Mouse (Mus musculus): ENCODE measurements at regions not wholly inside any gene's neighbourhood (a gene's known extent, or its start where the extent isn't known, plus 50 kb on each side); places are given as distances from the start of the nearest gene placed in this dataset.

GRCm38 (mm10) chr3:52854560-52854959 lies 162.5 kb downstream of the Cog6 start:
- ATAC-seq, result no peak
- 93% methylated on average over 7 of the region's 7 CpGs for WGBS
- Histone ChIP-seq H3K4me2 (ENCODE audit: low read length) (no peak overlapping the region), H3K27ac (ENCODE audit: low read depth, low read length) (no peak overlapping the region), H3K4me3 (ENCODE audit: low read depth, low read length) (no peak overlapping the region), H3K9me3 (replicated peaks; ENCODE audit: control insufficient read depth, low read length) (no peaks in the 10 kb centered on the region), H3K9ac (ENCODE audit: low read length) (no peak overlapping the region), H3K27me3 (replicated peaks; ENCODE audit: control insufficient read depth, insufficient read depth, low read length) (no peaks in the 10 kb centered on the region), H3K36me3 (ENCODE audit: control insufficient read depth, insufficient read depth, low read length) (no peaks in the 10 kb centered on the region), H3K4me1 (ENCODE audit: control insufficient read depth, insufficient read depth, low read length) (no peaks in the 10 kb centered on the region)
- DNase-seq (ENCODE audit: low spot score), result no peak

- Histone ChIP-seq H3K27ac (ENCODE audit: low read depth, low read length) (no peak overlapping the region), H3K4me3 (ENCODE audit: low read depth, low read length) (no peak overlapping the region), H3K27me3 (replicated peaks; ENCODE audit: control insufficient read depth, insufficient read depth, low read length) (no peaks in the 10 kb centered on the region), H3K4me1 (ENCODE audit: control insufficient read depth, insufficient read depth, low read length) (no peaks in the 10 kb centered on the region), H3K36me3 (ENCODE audit: control insufficient read depth, insufficient read depth, low read length) (no peaks in the 10 kb centered on the region), H3K9me3 (replicated peaks; ENCODE audit: control insufficient read depth, low read length) (no peaks in the 10 kb centered on the region), H3K4me2 (ENCODE audit: low read length) (no peak overlapping the region), H3K9ac (ENCODE audit: low read length) (no peak overlapping the region)
- WGBS, result 96% methylated on average over 3 of the region's 3 CpGs
- no peak for DNase-seq (ENCODE audit: low spot score)
- ATAC-seq, result no peak
These were observed 163.9 kb downstream of the Cog6 start for GRCm38 (mm10) chr3:52853126-52853525.

- Histone ChIP-seq H3K27ac (ENCODE audit: low read depth, low read length) (no peak overlapping the region), H3K27me3 (replicated peaks; ENCODE audit: control insufficient read depth, insufficient read depth, low read length) (no peaks in the 10 kb centered on the region), H3K4me2 (ENCODE audit: low read length) (no peak overlapping the region), H3K9me3 (replicated peaks; ENCODE audit: control insufficient read depth, low read length) (no peaks in the 10 kb centered on the region), H3K4me3 (ENCODE audit: low read depth, low read length) (no peak overlapping the region), H3K9ac (ENCODE audit: low read length) (no peak overlapping the region), H3K4me1 (ENCODE audit: control insufficient read depth, insufficient read depth, low read length) (no peaks in the 10 kb centered on the region), H3K36me3 (ENCODE audit: control insufficient read depth, insufficient read depth, low read length) (no peaks in the 10 kb centered on the region)
- no peak for ATAC-seq
- no peak for DNase-seq (ENCODE audit: low spot score)
These were observed 171.9 kb downstream of the Cog6 start for GRCm38 (mm10) chr3:52845166-52845565.

GRCm38 (mm10) chr3:52843998-52844397 lies 173.0 kb downstream of the Cog6 start:
- WGBS, result 31% methylated on average over 7 of the region's 7 CpGs
- Histone ChIP-seq H3K36me3 (ENCODE audit: control insufficient read depth, insufficient read depth, low read length) (no peaks in the 10 kb centered on the region), H3K4me1 (ENCODE audit: control insufficient read depth, insufficient read depth, low read length) (no peaks in the 10 kb centered on the region), H3K9me3 (replicated peaks; ENCODE audit: control insufficient read depth, low read length) (no peaks in the 10 kb centered on the region), H3K27ac (ENCODE audit: low read depth, low read length) (no peak overlapping the region), H3K9ac (ENCODE audit: low read length) (no peak overlapping the region), H3K4me3 (ENCODE audit: low read depth, low read length) (no peak overlapping the region), H3K4me2 (ENCODE audit: low read length) (no peak overlapping the region), H3K27me3 (replicated peaks; ENCODE audit: control insufficient read depth, insufficient read depth, low read length) (no peaks in the 10 kb centered on the region)
- DNase-seq (ENCODE audit: low spot score) (peak; percentile 76), ATAC-seq (0 out of 2 replicates have a peak, but pooled peaks have one; percentile 23)

GRCm38 (mm10) chr3:52842866-52843425 lies 174.1 kb downstream of the Cog6 start:
- 79% methylated on average over 10 of the region's 10 CpGs for WGBS
- DNase-seq (ENCODE audit: low spot score) (no peak), ATAC-seq (no peak)
- Histone ChIP-seq H3K4me3 (ENCODE audit: low read depth, low read length) (no peak overlapping the region), H3K4me2 (ENCODE audit: low read length) (no peak overlapping the region), H3K9me3 (replicated peaks; ENCODE audit: control insufficient read depth, low read length) (no peaks in the 10 kb centered on the region), H3K4me1 (ENCODE audit: control insufficient read depth, insufficient read depth, low read length) (peaks cover 3% of the 10 kb centered on the region; the same call in 1 of the 2 replicates), H3K36me3 (ENCODE audit: control insufficient read depth, insufficient read depth, low read length) (no peaks in the 10 kb centered on the region), H3K9ac (ENCODE audit: low read length) (no peak overlapping the region), H3K27me3 (replicated peaks; ENCODE audit: control insufficient read depth, insufficient read depth, low read length) (no peaks in the 10 kb centered on the region), H3K27ac (ENCODE audit: low read depth, low read length) (no peak overlapping the region)

GRCm38 (mm10) chr3:52840160-52840953 lies 176.7 kb downstream of the Cog6 start:
- 70% methylated on average over 12 of the region's 12 CpGs for WGBS

GRCm38 (mm10) chr3:52838020-52838419 lies 179.0 kb downstream of the Cog6 start:
- Histone ChIP-seq H3K27ac (ENCODE audit: low read depth, low read length) (no peak overlapping the region), H3K36me3 (ENCODE audit: control insufficient read depth, insufficient read depth, low read length) (no peaks in the 10 kb centered on the region), H3K4me3 (ENCODE audit: low read depth, low read length) (no peak overlapping the region), H3K27me3 (replicated peaks; ENCODE audit: control insufficient read depth, insufficient read depth, low read length) (no peaks in the 10 kb centered on the region), H3K9ac (ENCODE audit: low read length) (no peak overlapping the region), H3K4me1 (ENCODE audit: control insufficient read depth, insufficient read depth, low read length) (peaks cover 3% of the 10 kb centered on the region; the same call in 1 of the 2 replicates), H3K4me2 (ENCODE audit: low read length) (no peak overlapping the region), H3K9me3 (replicated peaks; ENCODE audit: control insufficient read depth, low read length) (no peaks in the 10 kb centered on the region)
- WGBS, result 78% methylated on average over 14 of the region's 14 CpGs
- DNase-seq (ENCODE audit: low spot score), result no peak
- no peak for ATAC-seq

More at GRCm38 (mm10) chr3:52840160-52840953, 176.7 kb downstream of the Cog6 start:
- Histone ChIP-seq H3K27me3 (replicated peaks; ENCODE audit: control insufficient read depth, insufficient read depth, low read length) (no peaks in the 10 kb centered on the region), H3K27ac (ENCODE audit: low read depth, low read length) (no peak overlapping the region), H3K9ac (ENCODE audit: low read length) (no peak overlapping the region), H3K4me1 (ENCODE audit: control insufficient read depth, insufficient read depth, low read length) (peaks cover 3% of the 10 kb centered on the region; the same call in 1 of the 2 replicates), H3K4me3 (ENCODE audit: low read depth, low read length) (no peak overlapping the region), H3K9me3 (replicated peaks; ENCODE audit: control insufficient read depth, low read length) (no peaks in the 10 kb centered on the region), H3K36me3 (ENCODE audit: control insufficient read depth, insufficient read depth, low read length) (no peaks in the 10 kb centered on the region), H3K4me2 (ENCODE audit: low read length) (no peak overlapping the region)
- ATAC-seq, result no peak
- no peak for DNase-seq (ENCODE audit: low spot score)

GRCm38 (mm10) chr3:52837527-52837926 lies 179.5 kb downstream of the Cog6 start:
- no peak overlapping the region for H3K27ac ChIP-seq (ENCODE audit: low read depth, low read length)
- H3K4me1 ChIP-seq (ENCODE audit: control insufficient read depth, insufficient read depth, low read length), result peaks cover 3% of the 10 kb centered on the region; the same call in 1 of the 2 replicates
- H3K36me3 ChIP-seq (ENCODE audit: control insufficient read depth, insufficient read depth, low read length), result no peaks in the 10 kb centered on the region
- 39% methylated on average over 4 of the region's 4 CpGs for WGBS
- no peak overlapping the region for H3K4me3 ChIP-seq (ENCODE audit: low read depth, low read length)
- no peaks in the 10 kb centered on the region for H3K9me3 ChIP-seq (replicated peaks; ENCODE audit: control insufficient read depth, low read length)
- H3K9ac ChIP-seq (ENCODE audit: low read length), result no peak overlapping the region
- ATAC-seq (no peak), DNase-seq (ENCODE audit: low spot score) (no peak)
- H3K4me2 ChIP-seq (ENCODE audit: low read length), result no peak overlapping the region
- no peaks in the 10 kb centered on the region for H3K27me3 ChIP-seq (replicated peaks; ENCODE audit: control insufficient read depth, insufficient read depth, low read length)

- Histone ChIP-seq H3K9me3 (replicated peaks; ENCODE audit: control insufficient read depth, low read length) (no peaks in the 10 kb centered on the region), H3K4me2 (ENCODE audit: low read length) (no peak overlapping the region), H3K36me3 (ENCODE audit: control insufficient read depth, insufficient read depth, low read length) (no peaks in the 10 kb centered on the region), H3K9ac (ENCODE audit: low read length) (no peak overlapping the region), H3K4me3 (ENCODE audit: low read depth, low read length) (no peak overlapping the region), H3K4me1 (ENCODE audit: control insufficient read depth, insufficient read depth, low read length) (peaks cover 3% of the 10 kb centered on the region; the same call in 1 of the 2 replicates), H3K27ac (ENCODE audit: low read depth, low read length) (no peak overlapping the region), H3K27me3 (replicated peaks; ENCODE audit: control insufficient read depth, insufficient read depth, low read length) (no peaks in the 10 kb centered on the region)
- no peak for DNase-seq (ENCODE audit: low spot score)
- WGBS, result 16% methylated on average over 8 of the region's 8 CpGs
- ATAC-seq, result no peak
These were observed 180.3 kb downstream of the Cog6 start for GRCm38 (mm10) chr3:52836780-52837179.
